ENCODE assay signal across 8 mouse cellular contexts in genomic region chr9:109003201-109003600, GRCm38 (mm10). TPM values are rescaled to one million over a fixed set of nuclear protein-coding genes. Genes with fewer than 3 reads are reported as not detected.
A peak's percentile ranks its signal among the peaks of the same experiment; 100 is the strongest.
DNase-seq lines count a peak whose midpoint lies in the region; ATAC-seq lines count a peak whose summit lies in the region.

No protein-coding gene starts in this region.

- no peak overlapping the region for H3K4me3 ChIP-seq in liver, embryonic 12.5 days

- ATAC-seq in liver, embryonic 12.5 days, result no peak

- H3K9ac ChIP-seq in liver, embryonic 12.5 days, result no peak overlapping the region

- H3K4me1 ChIP-seq in liver, embryonic 12.5 days, result peaks cover 32% of the 10 kb centered on the region

- WGBS in liver, embryonic 12.5 days (ENCODE audit: insufficient replicate concordance), result 37% methylated on average over 2 of the region's 2 CpGs

- no peak overlapping the region for H3K4me2 ChIP-seq in liver, embryonic 12.5 days

- H3K27ac ChIP-seq in liver, embryonic 12.5 days, result no peak overlapping the region

- no peaks in the 10 kb centered on the region for H3K9me3 ChIP-seq in liver, embryonic 12.5 days (replicated peaks)

- DNase-seq in cerebellum, postnatal 25 days, result peak; percentile 52 to 63
- DNase-seq in cerebellum, adult 11-12 months, result no peak
- peak; percentile 63 for DNase-seq in liver
- peak; percentile 45 for DNase-seq in brain, adult 2 months (ENCODE audit: low read depth, low spot score)
- DNase-seq in kidney, postnatal 25 days, result peak; percentile 52 to 70
- peak; percentile 39 for DNase-seq in right cerebral cortex, postnatal 4 days
- DNase-seq in urinary bladder, postnatal 25 days (ENCODE audit: low spot score), result no peak

- H3K27me3 ChIP-seq in liver, embryonic 12.5 days (replicated peaks), result no peaks in the 10 kb centered on the region

- peaks cover 7% of the 10 kb centered on the region; the same call in 1 of the 2 replicates for H3K36me3 ChIP-seq in liver, embryonic 12.5 days

RNA-seq across cellular contexts. Expression of gene Pfkfb4, which starts 11.6 kb away (rescaled TPM):
- 3.4 and 4.4 TPM in 2 replicates for polyA plus RNA-seq in liver, embryonic 12.5 days (2016; fragmentation: Nextera tagmentation; extraction: Ambion mirVana)

RNA-seq across cellular contexts. Expression of gene Ucn2, which starts 17.4 kb away (rescaled TPM):
- 0.11 TPM in 1 of 2 replicates, not detected in the other for polyA plus RNA-seq in liver, embryonic 12.5 days (2016; fragmentation: Nextera tagmentation; extraction: Ambion mirVana)

RNA-seq across cellular contexts. Expression of gene Shisa5, which starts 35.2 kb away (rescaled TPM):
- polyA plus RNA-seq in liver, embryonic 12.5 days (2016; fragmentation: Nextera tagmentation; extraction: Ambion mirVana), result 19.0 and 21.5 TPM in 2 replicates

RNA-seq across cellular contexts. Expression of gene Col7a1, which starts 49.8 kb away (rescaled TPM):
- 0.31 and 0.68 TPM in 2 replicates for polyA plus RNA-seq in liver, embryonic 12.5 days (2016; fragmentation: Nextera tagmentation; extraction: Ambion mirVana)

RNA-seq across cellular contexts. Expression of gene Trex1, which starts 56.3 kb away (rescaled TPM):
- 8.8 and 9.1 TPM in 2 replicates for polyA plus RNA-seq in liver, embryonic 12.5 days (2016; fragmentation: Nextera tagmentation; extraction: Ambion mirVana)

Comparison
In these comparisons a context has a peak if more than half of its experiments do, and no peak if none do; other contexts are left out.
1. DNase-seq: peak in cerebellum, postnatal 25 days (2 of 2), liver (single experiment), brain, adult 2 months (single experiment), kidney, postnatal 25 days (2 of 2) and right cerebral cortex, postnatal 4 days (single experiment); none in cerebellum, adult 11-12 months (single experiment) and urinary bladder, postnatal 25 days (single experiment).